Mouse (Mus musculus): Measurements from ENCODE around the gene 1700025G04Rik. TPM values are rescaled to one million over a fixed set of nuclear protein-coding genes. Genes with fewer than 3 reads are reported as not detected.

Gene 1700025G04Rik
- polyA plus RNA-seq, 1 experiment from 2014 or later, result 49.9 TPM

- no peak overlapping the region for H3K4me3 ChIP-seq
- no peak overlapping the region for H3K27ac ChIP-seq
These were observed 190.0 kb downstream of the 1700025G04Rik start for GRCm38 (mm10) chr1:151899964-151900363.

GRCm38 (mm10) chr1:151895406-151895805 is 194.5 kb downstream of the 1700025G04Rik start:
- Histone ChIP-seq H3K4me2 (replicated peaks) (no peak overlapping the region), H3K9me3 (no peaks in the 10 kb centered on the region), H3K4me3 (no peak overlapping the region), H3K9ac (no peak overlapping the region), H3K36me3 (no peaks in the 10 kb centered on the region), H3K4me1 (no peaks in the 10 kb centered on the region), H3K27ac (no peak overlapping the region), H3K27me3 (replicated peaks) (no peaks in the 10 kb centered on the region)
- no peak for ATAC-seq (ENCODE audit: low FRiP score, low read depth)
- 68% methylated on average over 4 of the region's 4 CpGs for WGBS

More at GRCm38 (mm10) chr1:151899964-151900363, 190.0 kb downstream of the 1700025G04Rik start:
- no peaks in the 10 kb centered on the region for H3K9me3 ChIP-seq
- WGBS, result 84% methylated on average over 7 of the region's 7 CpGs
- ATAC-seq (ENCODE audit: low FRiP score, low read depth), result no peak
- H3K27me3 ChIP-seq (replicated peaks), result no peaks in the 10 kb centered on the region
- 0 out of 2 replicates have a peak, but pooled peaks cover 6% of the 10 kb centered on the region for H3K4me1 ChIP-seq
- H3K4me2 ChIP-seq (replicated peaks), result no peak overlapping the region
- H3K9ac ChIP-seq, result no peak overlapping the region
- no peaks in the 10 kb centered on the region for H3K36me3 ChIP-seq

DNA sequence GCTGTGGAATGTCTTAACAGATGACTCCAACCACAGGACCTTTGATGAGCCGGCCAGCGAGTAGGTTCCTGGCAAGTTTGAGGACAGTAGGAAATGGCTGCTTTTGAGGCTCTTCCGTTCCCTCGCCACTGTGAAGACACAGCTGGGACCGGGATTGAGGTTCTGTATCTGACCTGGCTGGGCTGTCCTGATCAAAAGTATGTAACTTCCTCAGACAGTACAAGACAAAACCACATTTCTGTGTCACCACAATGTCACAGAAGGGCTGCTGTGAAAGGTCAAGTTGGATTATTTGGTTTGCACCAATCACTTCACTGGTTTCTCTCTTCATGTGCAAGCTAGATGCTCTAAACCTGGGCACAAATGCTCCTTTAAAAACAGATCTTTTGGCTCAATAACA is 195.9 kb downstream of the 1700025G04Rik start:
- Histone ChIP-seq H3K27ac (no peak overlapping the region), H3K4me3 (no peak overlapping the region), H3K4me2 (replicated peaks) (no peak overlapping the region), H3K9me3 (no peaks in the 10 kb centered on the region), H3K36me3 (no peaks in the 10 kb centered on the region), H3K4me1 (no peaks in the 10 kb centered on the region), H3K9ac (no peak overlapping the region), H3K27me3 (replicated peaks) (no peaks in the 10 kb centered on the region)
- ATAC-seq (ENCODE audit: low FRiP score, low read depth), result no peak
- 88% methylated on average over 5 of the region's 5 CpGs for WGBS

DNA sequence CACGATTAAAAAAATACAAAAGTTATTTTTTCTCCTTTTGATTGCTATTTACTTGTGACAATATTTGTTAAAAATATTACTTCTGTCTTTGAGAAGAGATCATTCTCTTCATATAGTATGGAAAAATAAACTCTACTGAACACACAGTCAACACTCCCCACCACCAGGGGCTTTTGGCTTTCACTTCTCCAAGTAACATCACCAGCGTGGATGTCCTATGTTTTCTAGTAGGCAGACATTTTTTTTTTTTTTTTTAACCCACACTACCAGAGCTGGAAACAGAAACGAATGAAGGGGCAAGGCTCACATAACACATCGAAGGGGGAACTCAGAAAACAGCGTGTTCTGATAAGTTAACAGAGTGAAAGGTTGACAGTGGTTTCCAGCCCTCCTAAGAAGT is 197.9 kb downstream of the 1700025G04Rik start:
- H3K36me3 ChIP-seq, result no peaks in the 10 kb centered on the region
- H3K27ac ChIP-seq, result no peak overlapping the region
- ATAC-seq (ENCODE audit: low FRiP score, low read depth), result no peak
- H3K27me3 ChIP-seq (replicated peaks), result no peaks in the 10 kb centered on the region
- H3K9ac ChIP-seq, result no peak overlapping the region
- 91% methylated on average over 5 of the region's 5 CpGs for WGBS
- H3K4me2 ChIP-seq (replicated peaks), result no peak overlapping the region
- H3K4me1 ChIP-seq, result no peaks in the 10 kb centered on the region
- no peaks in the 10 kb centered on the region for H3K9me3 ChIP-seq
- H3K4me3 ChIP-seq, result no peak overlapping the region

DNA sequence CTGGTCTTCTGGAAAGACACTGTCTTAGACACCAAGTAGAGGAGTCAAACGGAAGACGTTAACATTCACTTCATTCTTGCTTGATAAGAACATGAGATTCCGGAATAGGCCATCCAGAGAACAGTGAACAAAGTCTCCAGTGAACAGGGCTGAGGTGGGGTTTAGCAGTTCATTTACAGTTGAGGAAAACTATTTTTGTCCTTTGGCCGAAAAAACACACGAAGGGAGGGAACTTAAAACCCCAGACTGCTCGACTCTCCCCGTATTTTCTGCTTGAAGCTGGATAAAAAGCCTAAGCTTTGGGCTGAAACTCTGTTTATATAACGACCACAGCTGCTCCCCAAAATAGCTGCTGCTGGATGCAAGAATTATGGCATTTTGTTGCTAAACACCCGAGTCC is 198.7 kb downstream of the 1700025G04Rik start:
- ATAC-seq (ENCODE audit: low FRiP score, low read depth), result no peak
- no peak overlapping the region for H3K4me3 ChIP-seq
- H3K27me3 ChIP-seq (replicated peaks), result no peaks in the 10 kb centered on the region
- no peaks in the 10 kb centered on the region for H3K9me3 ChIP-seq
- H3K9ac ChIP-seq, result no peak overlapping the region
- H3K4me2 ChIP-seq (replicated peaks), result no peak overlapping the region
- H3K27ac ChIP-seq, result no peak overlapping the region
- H3K36me3 ChIP-seq, result no peaks in the 10 kb centered on the region
- 85% methylated on average over 9 of the region's 9 CpGs for WGBS
- H3K4me1 ChIP-seq, result no peaks in the 10 kb centered on the region

- no peak overlapping the region for H3K27ac ChIP-seq
- no peaks in the 10 kb centered on the region for H3K9me3 ChIP-seq
- no peak overlapping the region for H3K4me3 ChIP-seq
- H3K27me3 ChIP-seq (replicated peaks), result no peaks in the 10 kb centered on the region
- H3K4me1 ChIP-seq, result no peaks in the 10 kb centered on the region
- no peaks in the 10 kb centered on the region for H3K36me3 ChIP-seq
- WGBS, result 63% methylated on average over 14 of the region's 14 CpGs
- H3K4me2 ChIP-seq (replicated peaks), result no peak overlapping the region
- ATAC-seq (ENCODE audit: low FRiP score, low read depth), result peak; percentile 53; the same call in 1 of the 2 replicates
- no peak overlapping the region for H3K9ac ChIP-seq
These were observed 199.8 kb downstream of the 1700025G04Rik start for GRCm38 (mm10) chr1:151890041-151890621.

GRCm38 (mm10) chr1:151887631-151888030 is 202.3 kb downstream of the 1700025G04Rik start:
- ATAC-seq (ENCODE audit: low FRiP score, low read depth), result no peak
- Histone ChIP-seq H3K4me3 (no peak overlapping the region), H3K9ac (no peak overlapping the region), H3K4me2 (replicated peaks) (no peak overlapping the region), H3K36me3 (no peaks in the 10 kb centered on the region), H3K27ac (no peak overlapping the region), H3K9me3 (no peaks in the 10 kb centered on the region), H3K4me1 (no peaks in the 10 kb centered on the region), H3K27me3 (replicated peaks) (no peaks in the 10 kb centered on the region)
- WGBS, result 81% methylated on average over 5 of the region's 5 CpGs

DNA sequence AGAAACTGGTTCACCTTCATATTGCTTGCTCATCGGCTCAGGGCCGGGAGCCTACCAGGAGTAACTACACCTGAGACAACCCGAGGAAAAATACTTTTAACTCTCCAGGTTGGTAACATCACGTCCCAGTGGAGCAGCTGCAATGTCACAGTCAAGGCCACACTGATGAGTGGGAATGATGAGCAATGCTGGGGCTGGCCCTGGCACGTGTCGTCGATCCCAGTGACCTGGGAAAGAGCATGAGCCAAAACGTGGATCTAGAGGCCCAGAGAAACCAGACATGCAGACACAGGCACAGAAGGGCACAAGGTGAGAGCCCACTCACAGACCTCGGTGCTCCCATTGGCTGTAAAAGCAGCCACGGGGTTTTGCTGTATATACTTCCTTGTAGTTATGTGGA is 202.8 kb downstream of the 1700025G04Rik start:
- Histone ChIP-seq H3K9ac (no peak overlapping the region), H3K4me3 (no peak overlapping the region), H3K4me1 (no peaks in the 10 kb centered on the region), H3K4me2 (replicated peaks) (no peak overlapping the region), H3K27me3 (replicated peaks) (no peaks in the 10 kb centered on the region), H3K36me3 (no peaks in the 10 kb centered on the region), H3K27ac (no peak overlapping the region), H3K9me3 (no peaks in the 10 kb centered on the region)
- no peak for ATAC-seq (ENCODE audit: low FRiP score, low read depth)
- WGBS, result 93% methylated on average over 10 of the region's 10 CpGs

- no peak for ATAC-seq (ENCODE audit: low FRiP score, low read depth)
- no peaks in the 10 kb centered on the region for H3K9me3 ChIP-seq
- peaks cover 9% of the 10 kb centered on the region; the same call in 1 of the 2 replicates for H3K4me1 ChIP-seq
- no peaks in the 10 kb centered on the region for H3K36me3 ChIP-seq
- H3K4me3 ChIP-seq, result no peak overlapping the region
- H3K4me2 ChIP-seq (replicated peaks), result no peak overlapping the region
- WGBS, result 89% methylated on average over 2 of the region's 2 CpGs
- H3K27me3 ChIP-seq (replicated peaks), result no peaks in the 10 kb centered on the region
- H3K9ac ChIP-seq, result no peak overlapping the region
- H3K27ac ChIP-seq, result no peak overlapping the region
These were observed 203.8 kb downstream of the 1700025G04Rik start for GRCm38 (mm10) chr1:151886171-151886570.

- Histone ChIP-seq H3K9ac (no peak overlapping the region), H3K4me1 (peaks cover 22% of the 10 kb centered on the region), H3K27ac (no peak overlapping the region), H3K36me3 (no peaks in the 10 kb centered on the region), H3K4me2 (replicated peaks) (no peak overlapping the region), H3K27me3 (replicated peaks) (no peaks in the 10 kb centered on the region), H3K9me3 (no peaks in the 10 kb centered on the region), H3K4me3 (no peak overlapping the region)
- WGBS, result 70% methylated on average over 1 of the region's 1 CpGs
- ATAC-seq (ENCODE audit: low FRiP score, low read depth), result no peak
These were observed 208.7 kb downstream of the 1700025G04Rik start for GRCm38 (mm10) chr1:151881253-151881652.

GRCm38 (mm10) chr1:151880731-151881130 is 209.2 kb downstream of the 1700025G04Rik start:
- no peaks in the 10 kb centered on the region for H3K27me3 ChIP-seq (replicated peaks)
- no peak overlapping the region for H3K9ac ChIP-seq
- H3K36me3 ChIP-seq, result no peaks in the 10 kb centered on the region
- no peaks in the 10 kb centered on the region for H3K9me3 ChIP-seq
- no peak overlapping the region for H3K4me2 ChIP-seq (replicated peaks)
- WGBS, result 47% methylated on average over 5 of the region's 5 CpGs
- no peak overlapping the region for H3K4me3 ChIP-seq
- no peak for ATAC-seq (ENCODE audit: low FRiP score, low read depth)
- no peak overlapping the region for H3K27ac ChIP-seq
- peaks cover 22% of the 10 kb centered on the region for H3K4me1 ChIP-seq

GRCm38 (mm10) chr1:151879966-151880365 is 210.0 kb downstream of the 1700025G04Rik start:
- Histone ChIP-seq H3K4me2 (replicated peaks) (no peak overlapping the region), H3K27me3 (replicated peaks) (no peaks in the 10 kb centered on the region), H3K9ac (no peak overlapping the region), H3K4me1 (peaks cover 22% of the 10 kb centered on the region), H3K9me3 (no peaks in the 10 kb centered on the region), H3K27ac (no peak overlapping the region), H3K4me3 (no peak overlapping the region), H3K36me3 (no peaks in the 10 kb centered on the region)
- ATAC-seq (ENCODE audit: low FRiP score, low read depth), result no peak
- 81% methylated on average over 13 of the region's 13 CpGs for WGBS

DNA sequence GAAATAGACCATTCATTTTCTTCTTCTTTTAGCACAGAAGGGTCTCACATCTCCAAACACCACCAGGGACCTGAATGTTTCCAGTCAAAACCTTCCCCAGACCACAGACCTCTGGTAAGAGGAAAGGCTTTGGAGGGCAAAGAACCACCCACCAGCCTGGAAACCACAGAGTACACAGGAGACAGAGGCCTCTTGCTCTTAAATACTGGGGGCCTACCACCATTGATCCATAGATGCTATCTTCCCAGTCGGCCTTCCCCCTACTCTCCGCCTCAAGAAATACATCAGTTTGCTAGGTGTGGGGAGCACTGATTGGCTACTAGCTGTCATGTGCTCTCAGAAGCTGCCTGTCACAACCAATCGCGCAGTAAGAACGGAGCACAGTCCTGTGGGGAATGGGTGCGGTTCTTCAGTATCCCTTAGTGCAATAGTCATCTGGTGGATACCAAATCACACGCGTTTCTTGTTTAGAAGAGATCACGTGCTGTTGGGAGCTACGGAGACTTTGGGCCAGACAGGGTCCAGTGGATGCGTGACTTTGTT is 210.5 kb downstream of the 1700025G04Rik start:
- Histone ChIP-seq H3K4me1 (peaks cover 22% of the 10 kb centered on the region), H3K9me3 (no peaks in the 10 kb centered on the region), H3K27ac (no peak overlapping the region), H3K4me3 (no peak overlapping the region), H3K27me3 (replicated peaks) (no peaks in the 10 kb centered on the region), H3K36me3 (no peaks in the 10 kb centered on the region), H3K4me2 (replicated peaks) (no peak overlapping the region), H3K9ac (no peak overlapping the region)
- ATAC-seq (ENCODE audit: low FRiP score, low read depth), result no peak
- WGBS, result 86% methylated on average over 11 of the region's 11 CpGs
